Mouse (Mus musculus) embryonic facial prominence, embryonic 12.5 days (tissue): ENCODE results near the gene Cnot2. TPM values are rescaled to one million over a fixed set of nuclear protein-coding genes. Genes with fewer than 3 reads are reported as not detected.

Experiments used
- ATAC-seq: fragments of 200-750 bp; cut with Nextera tagmentation; 2 replicates; pipeline ENCODE4 v1.8.0; 2017; ENCODE audit not compliant: insufficient number of reproducible peaks, insufficient read depth, low FRiP score, low TSS enrichment
- H3K27ac ChIP-seq: fragments of 300-500 bp; sonication (generic); 2 replicates; pipeline ENCODE4 v1.5.1; 2016; ENCODE audit warnings: mild to moderate bottlenecking
- H3K27me3 ChIP-seq: fragments of 300-500 bp; sonication (generic); 2 replicates; pipeline ENCODE4 v1.6.1; 2016; ENCODE audit warnings: mild to moderate bottlenecking, moderate library complexity
- H3K36me3 ChIP-seq: fragments of 300-500 bp; sonication (generic); 2 replicates; pipeline ENCODE4 v1.6.1; 2016; ENCODE audit warnings: mild to moderate bottlenecking
- H3K4me1 ChIP-seq: fragments of 300-500 bp; sonication (generic); 2 replicates; pipeline ENCODE4 v1.6.1; 2016
- H3K4me2 ChIP-seq: fragments of 300-500 bp; sonication (generic); replicated peaks from 2 replicates; pipeline ENCODE4 v1.6.1; 2016; ENCODE audit warnings: mild to moderate bottlenecking, moderate library complexity
- H3K4me3 ChIP-seq: fragments of 300-500 bp; sonication (generic); 2 replicates; pipeline ENCODE4 v1.5.1; 2016; ENCODE audit warnings: mild to moderate bottlenecking
- H3K9ac ChIP-seq: fragments of 300-500 bp; sonication (generic); 2 replicates; pipeline ENCODE4 v1.6.1; 2016; ENCODE audit warnings: mild to moderate bottlenecking, moderate library complexity
- H3K9me3 ChIP-seq: fragments of 300-500 bp; sonication (generic); 2 replicates; pipeline ENCODE4 v1.6.1; 2016; ENCODE audit warnings: mild to moderate bottlenecking, moderate library complexity
- WGBS: fragments of 180-500 bp; shearing (Covaris S2); methylation state at CpG from one replicate; pipeline ENCODE4 v1.1.7; 2016; 5-methylcytosine and 5-hydroxymethylcytosine counted together
- polyA plus RNA-seq: library from polyadenylated mRNA; unstranded; fragments of >200 nt; fragmentation: Nextera tagmentation; extraction: Ambion mirVana; gene quantifications from 2 replicates; pipeline ENCODE4 v1.2.1, GENCODE M21; 2016

The Cnot2 gene
- polyA plus RNA-seq, 1 experiment from 2014 or later = 130 TPM

DNA sequence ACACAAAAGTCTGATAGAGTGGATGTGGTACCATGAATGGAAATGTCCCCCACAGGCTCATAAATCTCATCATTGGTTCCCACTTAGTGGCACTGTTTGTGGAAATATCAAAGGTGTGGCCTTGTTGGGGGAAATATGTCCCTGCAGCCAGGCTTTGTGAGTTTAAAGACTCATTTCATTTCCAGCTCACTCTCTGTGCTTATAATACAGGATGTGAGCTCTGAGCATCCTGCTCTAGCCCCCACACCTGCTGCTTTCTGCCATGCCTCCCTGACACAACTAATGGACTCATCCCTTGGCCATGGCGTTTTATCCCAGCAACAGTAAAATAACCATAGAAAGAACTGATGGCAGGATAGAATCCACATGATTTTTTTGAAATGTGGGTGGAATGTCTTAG is 24.1 kb downstream of the Cnot2 start:
- no peak overlapping the region for H3K4me3 ChIP-seq
- no peak overlapping the region for H3K9ac ChIP-seq
- 96% methylated on average over 1 of the region's 1 CpGs for WGBS
- ATAC-seq = no peak
- H3K36me3 ChIP-seq = 0 out of 2 replicates have a peak, but pooled peaks cover 3% of the 10 kb centered on the region
- H3K4me2 ChIP-seq = no peak overlapping the region
- no peak overlapping the region for H3K27ac ChIP-seq
- no peaks in the 10 kb centered on the region for H3K4me1 ChIP-seq
- peaks cover 10% of the 10 kb centered on the region; the same call in 1 of the 2 replicates for H3K9me3 ChIP-seq
- no peaks in the 10 kb centered on the region for H3K27me3 ChIP-seq

DNA sequence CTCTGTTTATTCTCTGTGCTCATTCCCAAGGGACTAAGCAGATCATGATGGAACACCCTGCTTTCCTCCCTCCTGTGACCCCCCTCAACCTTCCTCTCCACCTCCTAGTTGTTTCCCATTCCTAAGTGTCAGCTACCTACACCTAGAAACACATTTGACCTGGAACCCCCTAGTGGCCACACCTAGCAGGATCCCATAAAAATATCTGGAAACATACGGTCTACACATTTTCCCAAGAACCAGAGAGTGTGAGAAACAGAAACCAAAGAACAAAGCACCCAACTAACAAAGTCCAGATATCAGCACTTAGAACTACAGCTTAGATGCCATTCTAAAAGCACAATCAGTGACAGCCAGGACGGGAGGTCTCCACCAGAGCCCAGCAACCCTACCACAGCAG is 26.9 kb downstream of the Cnot2 start:
- Histone ChIP-seq H3K36me3 (0 out of 2 replicates have a peak, but pooled peaks cover 3% of the 10 kb centered on the region), H3K4me2 (no peak overlapping the region), H3K4me1 (no peaks in the 10 kb centered on the region), H3K27ac (no peak overlapping the region), H3K9ac (no peak overlapping the region), H3K9me3 (peaks cover 10% of the 10 kb centered on the region; the same call in 1 of the 2 replicates), H3K4me3 (no peak overlapping the region), H3K27me3 (no peaks in the 10 kb centered on the region)
- ATAC-seq = no peak
- WGBS = 65% methylated on average over 2 of the region's 2 CpGs

DNA sequence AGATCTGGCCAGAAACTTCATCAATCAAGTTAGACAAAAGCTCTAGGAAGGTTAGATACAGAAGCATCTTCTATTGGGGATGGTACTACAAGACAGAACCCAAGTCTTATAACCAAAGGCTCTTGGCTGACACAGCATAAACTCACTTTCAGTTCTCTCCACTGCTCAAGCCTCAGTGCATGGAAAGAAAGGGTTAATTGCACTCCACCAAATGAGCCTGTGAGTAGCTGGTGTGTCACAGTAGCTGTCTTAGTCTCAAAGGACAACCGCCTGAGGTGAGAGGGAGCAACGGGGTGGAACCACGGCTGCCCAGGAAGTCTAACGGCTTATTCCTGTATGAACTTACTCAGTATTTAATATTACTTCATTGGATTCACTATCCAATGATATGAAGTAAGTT is 33.4 kb downstream of the Cnot2 start:
- H3K27ac ChIP-seq = no peak overlapping the region
- no peaks in the 10 kb centered on the region for H3K4me1 ChIP-seq
- no peaks in the 10 kb centered on the region for H3K36me3 ChIP-seq
- no peak for ATAC-seq
- no peak overlapping the region for H3K4me2 ChIP-seq
- H3K27me3 ChIP-seq = no peaks in the 10 kb centered on the region
- WGBS = 14% methylated on average over 4 of the region's 4 CpGs
- H3K4me3 ChIP-seq = no peak overlapping the region
- no peaks in the 10 kb centered on the region for H3K9me3 ChIP-seq
- no peak overlapping the region for H3K9ac ChIP-seq

DNA sequence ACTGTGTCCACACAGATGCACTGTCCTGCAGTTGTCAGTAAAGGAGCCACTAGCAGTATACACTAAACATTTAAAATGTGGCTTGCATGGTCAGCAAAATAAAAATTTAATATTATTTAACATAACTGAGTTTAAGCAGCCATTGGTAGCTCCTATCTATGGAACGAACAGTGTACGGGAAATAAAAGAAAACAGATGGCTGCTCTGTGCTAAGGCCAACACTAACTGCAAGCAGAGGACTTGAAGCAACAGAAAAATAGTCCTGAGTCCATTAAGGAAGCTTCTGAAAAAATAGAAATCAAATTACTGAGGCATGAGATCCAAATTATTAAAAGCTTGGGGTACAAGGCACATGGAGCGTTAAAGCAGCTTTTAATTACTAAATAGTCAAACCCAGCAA is 35.1 kb downstream of the Cnot2 start:
- WGBS = 64% methylated on average over 3 of the region's 3 CpGs

DNA sequence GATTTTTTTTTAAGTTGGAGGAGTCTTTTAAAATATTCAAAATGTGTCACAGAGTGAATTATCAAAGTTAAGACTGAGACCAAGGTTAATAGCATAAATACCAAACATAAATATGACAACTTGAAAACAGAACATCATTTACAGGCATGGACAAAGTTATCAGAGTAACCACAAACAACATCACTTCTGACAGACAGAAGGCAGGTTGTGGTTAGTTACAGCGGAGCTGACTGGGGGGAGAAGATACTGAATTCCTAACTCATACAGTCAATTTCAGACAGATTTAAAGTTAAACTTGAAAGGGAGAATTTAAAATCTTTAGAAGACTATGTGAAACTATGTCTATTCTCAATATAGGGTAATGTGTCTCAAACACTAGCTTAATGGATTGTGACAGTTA is 38.2 kb downstream of the Cnot2 start:
- no peak for ATAC-seq
- H3K4me3 ChIP-seq = no peak overlapping the region
- H3K9ac ChIP-seq = no peak overlapping the region
- no peaks in the 10 kb centered on the region for H3K36me3 ChIP-seq
- H3K9me3 ChIP-seq = no peaks in the 10 kb centered on the region
- H3K4me1 ChIP-seq = no peaks in the 10 kb centered on the region
- H3K27me3 ChIP-seq = no peaks in the 10 kb centered on the region
- 91% methylated on average over 1 of the region's 1 CpGs for WGBS
- H3K4me2 ChIP-seq = no peak overlapping the region
- H3K27ac ChIP-seq = no peak overlapping the region

More for the DNA sequence above, 35.1 kb downstream of the Cnot2 start:
- no peak overlapping the region for H3K4me2 ChIP-seq
- H3K4me3 ChIP-seq = no peak overlapping the region
- H3K27me3 ChIP-seq = no peaks in the 10 kb centered on the region
- H3K36me3 ChIP-seq = no peaks in the 10 kb centered on the region
- no peak overlapping the region for H3K27ac ChIP-seq
- no peak overlapping the region for H3K9ac ChIP-seq
- no peak for ATAC-seq
- H3K9me3 ChIP-seq = no peaks in the 10 kb centered on the region
- H3K4me1 ChIP-seq = no peaks in the 10 kb centered on the region

DNA sequence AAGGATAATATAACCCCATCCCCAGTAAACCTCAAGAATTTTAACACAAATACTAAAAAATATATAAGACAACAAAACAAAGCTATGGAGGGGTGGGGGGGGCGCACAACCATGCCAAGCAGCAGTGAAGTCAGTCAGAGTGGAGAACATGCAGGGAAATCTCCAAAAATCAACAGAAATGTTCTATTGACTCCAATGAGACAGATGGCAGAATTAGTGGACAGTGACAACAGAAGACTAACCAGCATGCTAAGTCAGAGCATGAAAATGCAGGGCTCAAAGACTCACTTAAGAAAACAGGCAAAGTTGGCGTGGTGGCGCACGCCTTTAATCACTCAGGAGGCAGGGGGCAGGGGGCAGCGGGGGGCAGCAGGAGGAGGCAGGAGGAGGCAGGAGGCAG is 40.6 kb downstream of the Cnot2 start:
- no peaks in the 10 kb centered on the region for H3K27me3 ChIP-seq
- WGBS = 78% methylated on average over 5 of the region's 5 CpGs
- no peaks in the 10 kb centered on the region for H3K4me1 ChIP-seq
- H3K27ac ChIP-seq = no peak overlapping the region
- no peak overlapping the region for H3K9ac ChIP-seq
- ATAC-seq = no peak
- H3K4me2 ChIP-seq = no peak overlapping the region
- H3K9me3 ChIP-seq = no peaks in the 10 kb centered on the region
- H3K4me3 ChIP-seq = no peak overlapping the region
- H3K36me3 ChIP-seq = no peaks in the 10 kb centered on the region

DNA sequence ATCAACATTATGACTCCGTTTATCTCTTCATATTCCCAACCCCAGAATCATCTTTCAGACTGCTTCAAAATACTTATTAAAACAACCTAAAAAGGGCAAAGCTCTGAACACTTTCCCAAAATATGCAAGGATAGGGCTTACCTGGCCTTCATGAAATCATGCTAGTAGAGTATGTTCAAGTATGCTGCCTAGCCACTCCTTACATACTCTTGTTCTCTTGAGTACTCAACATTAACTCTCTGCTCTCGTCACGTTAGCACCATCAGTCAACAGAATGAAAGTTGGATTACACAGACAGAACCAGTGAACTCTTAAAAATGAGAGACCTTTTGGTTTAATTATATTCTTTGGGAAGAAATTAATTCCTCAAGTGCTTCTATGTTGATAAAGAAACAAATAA is 43.8 kb downstream of the Cnot2 start:
- 86% methylated on average over 3 of the region's 3 CpGs for WGBS
- peaks cover 5% of the 10 kb centered on the region; the same call in 1 of the 2 replicates for H3K4me1 ChIP-seq
- ATAC-seq = no peak
- H3K4me3 ChIP-seq = no peak overlapping the region
- H3K27me3 ChIP-seq = no peaks in the 10 kb centered on the region
- no peak overlapping the region for H3K9ac ChIP-seq
- H3K27ac ChIP-seq = no peak overlapping the region
- H3K9me3 ChIP-seq = no peaks in the 10 kb centered on the region
- H3K36me3 ChIP-seq = no peaks in the 10 kb centered on the region
- H3K4me2 ChIP-seq = no peak overlapping the region

DNA sequence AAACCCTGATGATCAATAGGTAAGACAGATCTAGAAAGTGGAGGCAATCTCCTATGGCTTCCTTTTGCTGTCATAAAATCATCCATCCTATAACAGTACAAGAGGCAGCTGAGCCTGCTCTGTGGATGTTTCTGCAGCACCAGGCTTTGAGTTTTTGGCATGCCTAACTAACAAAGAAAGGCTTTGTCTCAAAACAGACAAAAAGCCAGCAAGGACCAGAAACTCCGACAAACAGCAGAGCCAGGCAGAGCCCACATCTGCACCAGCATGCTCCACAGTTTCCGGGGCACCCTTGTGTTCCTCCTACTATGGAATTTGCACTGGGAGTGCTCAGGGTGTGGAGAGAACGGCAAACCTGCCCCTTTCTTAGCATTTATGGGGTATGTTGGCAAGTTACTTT is 47.0 kb downstream of the Cnot2 start:
- no peak for ATAC-seq
- Histone ChIP-seq H3K4me3 (no peak overlapping the region), H3K4me2 (no peak overlapping the region), H3K27ac (no peak overlapping the region), H3K9me3 (no peaks in the 10 kb centered on the region), H3K36me3 (no peaks in the 10 kb centered on the region), H3K4me1 (peaks cover 9% of the 10 kb centered on the region), H3K9ac (no peak overlapping the region), H3K27me3 (no peaks in the 10 kb centered on the region)
- 23% methylated on average over 3 of the region's 3 CpGs for WGBS

DNA sequence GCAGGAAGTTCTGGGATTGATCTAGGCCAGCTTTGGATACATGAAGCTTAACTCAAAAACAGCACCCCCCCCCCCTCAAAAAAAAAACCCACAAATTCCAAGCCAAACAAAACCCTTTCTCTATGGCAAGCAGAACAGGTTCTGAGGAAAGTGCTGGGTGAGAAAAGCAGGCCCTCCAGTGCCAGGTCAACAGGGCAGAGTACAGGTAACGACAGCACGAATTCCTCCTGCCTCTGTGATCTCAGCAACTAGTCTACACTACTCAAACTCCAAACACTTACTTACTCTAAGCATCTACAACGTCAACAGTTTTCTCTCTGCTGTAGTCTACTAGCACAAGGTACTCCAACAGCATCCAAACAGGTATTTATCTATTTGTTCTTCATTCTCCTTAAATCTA is 48.8 kb downstream of the Cnot2 start:
- no peak for ATAC-seq
- Histone ChIP-seq H3K4me1 (peaks cover 9% of the 10 kb centered on the region), H3K4me3 (no peak overlapping the region), H3K4me2 (no peak overlapping the region), H3K36me3 (no peaks in the 10 kb centered on the region), H3K9me3 (no peaks in the 10 kb centered on the region), H3K9ac (no peak overlapping the region), H3K27me3 (no peaks in the 10 kb centered on the region), H3K27ac (no peak overlapping the region)
- 63% methylated on average over 3 of the region's 3 CpGs for WGBS

DNA sequence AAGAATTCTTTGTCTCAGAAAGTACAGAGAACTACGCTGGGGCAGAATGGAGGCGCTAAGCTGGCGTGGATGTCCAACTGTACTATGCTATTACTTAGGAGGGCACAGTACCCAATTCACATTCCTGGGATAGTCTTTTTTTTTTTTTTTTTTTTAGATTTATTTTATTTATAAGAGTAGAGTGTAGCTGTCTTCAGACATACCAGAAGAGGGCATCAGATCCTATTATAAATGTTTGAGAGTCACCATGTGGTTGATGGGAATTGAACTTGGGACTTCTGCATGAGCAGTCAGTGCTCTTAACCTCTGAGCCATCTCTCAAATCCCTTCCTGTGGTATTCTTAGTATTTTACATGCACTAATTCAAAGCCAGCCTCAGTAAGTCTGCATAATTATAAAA is 50.2 kb downstream of the Cnot2 start:
- Histone ChIP-seq H3K27me3 (no peaks in the 10 kb centered on the region), H3K9me3 (no peaks in the 10 kb centered on the region), H3K9ac (no peak overlapping the region), H3K27ac (no peak overlapping the region), H3K4me3 (no peak overlapping the region), H3K4me1 (peaks cover 9% of the 10 kb centered on the region), H3K4me2 (no peak overlapping the region), H3K36me3 (no peaks in the 10 kb centered on the region)
- 92% methylated on average over 3 of the region's 3 CpGs for WGBS
- no peak for ATAC-seq

DNA sequence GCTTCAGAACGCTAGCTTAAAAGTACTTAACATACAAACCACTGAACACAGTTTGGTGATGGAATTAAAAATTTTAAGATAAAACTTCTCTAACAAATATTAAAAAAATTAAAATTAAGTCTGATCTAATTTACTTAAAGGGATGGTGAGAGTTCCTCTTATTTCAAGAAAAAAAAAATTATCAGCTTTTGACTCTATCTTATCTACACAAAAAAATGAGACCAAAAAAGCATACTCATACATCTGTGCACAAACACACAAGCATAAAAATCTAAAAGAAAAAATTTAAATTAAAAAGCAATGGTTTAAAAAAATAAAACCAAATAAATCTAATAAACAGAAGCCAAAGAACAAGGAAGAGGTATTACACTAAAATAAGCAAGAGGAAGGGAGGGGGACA is 61.7 kb downstream of the Cnot2 start:
- Histone ChIP-seq H3K9ac (no peak overlapping the region), H3K4me1 (no peaks in the 10 kb centered on the region), H3K36me3 (no peaks in the 10 kb centered on the region), H3K9me3 (no peaks in the 10 kb centered on the region), H3K27me3 (no peaks in the 10 kb centered on the region), H3K4me2 (no peak overlapping the region), H3K4me3 (no peak overlapping the region), H3K27ac (no peak overlapping the region)
- 90% methylated on average over 1 of the region's 1 CpGs for WGBS
- ATAC-seq = no peak

DNA sequence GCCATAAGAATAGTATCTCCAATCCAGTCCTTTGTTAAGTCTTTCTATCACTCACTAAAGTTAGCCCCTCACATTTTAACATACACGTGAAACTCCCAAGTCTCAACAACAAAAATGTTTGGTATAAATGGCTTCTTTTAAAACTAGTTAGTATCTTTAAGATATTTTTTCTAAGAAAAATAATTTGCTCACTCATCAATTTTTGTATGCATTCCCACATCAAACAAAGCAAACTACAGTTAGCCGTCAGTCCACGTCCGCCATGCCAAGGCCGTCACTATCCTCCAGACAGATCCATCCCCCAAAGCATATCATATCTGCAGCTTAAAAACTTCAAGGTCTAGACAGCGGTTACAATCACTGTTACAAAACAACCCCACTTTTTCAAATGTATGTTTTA is 65.7 kb downstream of the Cnot2 start:
- Histone ChIP-seq H3K9me3 (no peaks in the 10 kb centered on the region), H3K27me3 (no peaks in the 10 kb centered on the region), H3K36me3 (no peaks in the 10 kb centered on the region), H3K4me3 (no peak overlapping the region), H3K9ac (no peak overlapping the region), H3K4me2 (no peak overlapping the region), H3K4me1 (no peaks in the 10 kb centered on the region), H3K27ac (no peak overlapping the region)
- 90% methylated on average over 6 of the region's 6 CpGs for WGBS
- ATAC-seq = no peak

DNA sequence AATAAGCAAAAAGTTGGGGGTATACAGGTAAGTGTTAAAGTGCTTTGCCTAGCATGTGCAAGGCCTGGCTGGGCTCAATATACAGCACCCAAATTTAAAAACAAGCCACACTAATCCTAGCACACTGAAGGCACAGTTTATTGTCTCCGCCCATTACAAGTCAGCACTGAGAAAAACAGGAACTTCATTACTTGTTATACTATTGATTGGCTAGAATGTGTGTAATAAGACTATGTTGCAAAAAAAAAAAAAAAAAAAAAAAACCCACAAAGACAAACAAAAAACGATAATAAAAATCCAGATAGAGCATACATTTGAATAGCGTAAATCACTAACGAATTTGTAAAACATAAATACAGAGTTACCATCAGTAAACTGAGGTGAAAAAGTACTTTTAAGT is 66.2 kb downstream of the Cnot2 start:
- WGBS = 91% methylated on average over 4 of the region's 4 CpGs
- Histone ChIP-seq H3K36me3 (no peaks in the 10 kb centered on the region), H3K9ac (no peak overlapping the region), H3K4me1 (no peaks in the 10 kb centered on the region), H3K4me3 (no peak overlapping the region), H3K4me2 (no peak overlapping the region), H3K9me3 (no peaks in the 10 kb centered on the region), H3K27ac (no peak overlapping the region), H3K27me3 (no peaks in the 10 kb centered on the region)
- no peak for ATAC-seq
